Mouse (Mus musculus) granulocyte monocyte progenitor cell, adult 5-6 weeks (primary cell): ENCODE data around the gene Kif2c. TPM values are rescaled to one million over a fixed set of nuclear protein-coding genes. Genes with fewer than 3 reads are reported as not detected.
A peak's percentile ranks its signal among the peaks of the same experiment; 100 is the strongest.

Experiments used
- ATAC-seq: replicated peaks from 2 replicates; pipeline ENCODE4 v1.8.0; 2016; ENCODE audit warnings: mild to moderate bottlenecking, moderate TSS enrichment, inconsistent platforms; ENCODE audit not compliant: poor library complexity, severe bottlenecking
- total RNA-seq, 2 experiments: library from RNA; stranded (forward) in 1 of 2; stranded (reverse) in 1 of 2; fragments of 200-712, 200-1000 nt in 1 of 2; fragments of >200 nt in 1 of 2; fragmentation: Nextera tagmentation in 1 of 2; gene quantifications; 2 replicates each; pipeline ENCODE4 v1.2.3; 2014 to 2017

Gene Kif2c
- total RNA-seq (2014; fragmentation: Nextera tagmentation) (15.8 and 23.5 TPM in 2 replicates), total RNA-seq (2017) (44.9 and 47.0 TPM in 2 replicates)

DNA sequence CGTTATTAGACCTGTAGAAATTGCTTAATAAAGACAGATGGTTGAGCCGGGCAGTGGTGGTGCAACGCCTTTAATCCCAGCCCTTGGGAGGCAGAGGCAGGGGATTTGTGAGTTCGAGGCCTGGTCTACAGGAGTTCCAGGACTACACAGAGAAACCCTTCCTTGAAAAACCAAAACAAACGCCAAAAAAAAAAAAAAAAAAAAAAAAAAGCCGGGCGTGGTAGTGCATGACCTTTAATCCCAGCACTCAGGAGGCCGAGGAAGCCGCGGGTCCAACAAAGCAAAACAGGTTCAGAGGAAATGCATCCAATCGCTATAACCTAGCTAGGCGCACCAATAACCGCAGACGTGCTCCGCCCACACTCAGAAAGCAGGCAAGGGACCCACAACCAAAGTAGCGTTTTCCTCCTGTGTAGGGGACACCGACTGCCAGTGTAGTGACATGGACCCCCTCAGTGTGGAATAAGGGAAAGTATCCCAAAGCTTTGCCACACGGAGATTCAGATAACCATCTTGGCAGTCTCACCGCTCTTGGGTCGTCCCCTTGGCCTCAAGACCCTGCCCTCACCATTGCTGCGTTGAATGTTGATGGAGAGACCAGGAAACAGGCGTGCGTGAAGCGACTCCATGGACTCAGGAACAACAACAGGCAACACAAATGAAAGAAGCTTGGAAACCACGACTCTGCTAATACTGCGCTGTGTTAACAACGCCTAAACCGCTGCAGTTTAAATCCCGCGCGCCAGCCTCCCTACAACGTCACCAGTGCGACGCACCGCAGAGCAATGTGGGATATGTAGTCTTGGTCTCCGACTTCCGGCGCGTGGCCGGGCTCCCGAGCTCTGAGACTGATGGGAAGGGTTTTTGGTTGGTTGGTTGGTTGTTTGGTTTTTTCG lies at the start of gene Kif2c:
Gene Kif2c (minus strand): TSS at position 777 of the 896 bp plus-strand sequence.
- ATAC-seq, result peak; percentile 98

DNA sequence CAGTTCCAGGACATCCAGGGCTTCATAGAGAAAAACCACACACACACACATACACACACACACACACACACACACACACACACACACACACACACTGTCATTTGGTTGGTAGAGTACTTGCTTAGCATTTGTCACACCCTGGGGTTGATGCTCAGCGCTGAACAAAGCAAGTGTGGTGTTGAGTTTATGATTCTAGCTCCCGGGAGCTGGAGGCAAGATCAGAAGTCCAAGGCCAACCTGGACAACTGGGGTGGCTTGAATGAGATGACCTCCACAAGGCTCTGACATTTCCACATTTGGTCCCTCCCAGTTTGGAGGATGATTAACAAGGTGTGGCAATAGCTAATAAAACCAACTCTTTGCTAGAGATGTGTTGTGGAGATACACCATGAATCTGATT lies 48.8 kb upstream of the Kif2c start:
- ATAC-seq, result no peak

- ATAC-seq, result peak; percentile 55
Measured at GRCm38 (mm10) chr4:117230331-117230730, 47.9 kb upstream of the Kif2c start.

DNA sequence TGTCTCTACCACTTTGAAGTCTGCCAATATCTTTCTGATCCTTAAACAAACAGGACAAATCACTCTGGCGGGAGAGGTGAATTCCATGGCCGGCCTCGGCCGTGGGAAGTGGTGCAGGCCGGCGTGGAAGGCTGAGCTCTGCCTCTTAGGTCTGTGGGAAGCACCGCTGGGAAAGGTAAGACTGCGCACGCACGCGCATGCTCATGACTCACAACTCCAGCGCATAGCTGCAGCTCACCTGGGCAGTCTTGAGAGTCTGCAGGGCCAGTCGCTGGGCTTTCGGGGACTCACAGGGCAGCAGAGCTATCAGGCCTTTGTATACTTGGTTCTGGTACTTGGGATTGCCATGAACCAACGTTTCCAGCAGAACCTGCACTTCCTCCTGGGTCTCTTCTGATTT lies 47.2 kb upstream of the Kif2c start:
- no peak for ATAC-seq

- ATAC-seq, result no peak
Measured at GRCm38 (mm10) chr4:117225250-117225649, 42.8 kb upstream of the Kif2c start.

- no peak for ATAC-seq
Measured at GRCm38 (mm10) chr4:117224122-117224521, 41.7 kb upstream of the Kif2c start.

- peak; percentile 25; the same call in 1 of the 2 replicates for ATAC-seq
Measured at GRCm38 (mm10) chr4:117223001-117223400, 40.6 kb upstream of the Kif2c start.

DNA sequence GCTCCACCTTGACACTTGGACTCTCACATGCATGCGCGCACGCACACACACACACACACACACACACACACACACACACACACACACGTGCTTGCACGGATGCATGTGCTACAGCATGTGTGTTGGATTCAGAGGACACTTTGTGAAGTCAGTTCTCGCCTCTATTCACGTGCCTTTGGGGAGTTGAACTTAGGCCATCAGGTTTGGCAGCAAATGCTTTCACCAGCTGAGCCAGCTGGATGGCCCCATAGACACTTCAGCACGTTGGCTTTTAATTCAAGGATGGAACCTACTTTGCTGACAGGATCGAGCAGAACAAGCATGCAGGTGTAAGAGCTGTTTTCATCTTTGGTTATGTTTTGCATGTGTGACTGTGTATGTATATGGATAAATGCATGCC lies 39.4 kb upstream of the Kif2c start:
- no peak for ATAC-seq

GRCm38 (mm10) chr4:117220741-117221515 lies 38.5 kb upstream of the Kif2c start:
- ATAC-seq, result no peak

- ATAC-seq, result peak; percentile 83
Measured at GRCm38 (mm10) chr4:117218517-117219219, 36.2 kb upstream of the Kif2c start.

- no peak for ATAC-seq
Measured at GRCm38 (mm10) chr4:117217029-117217428, 34.6 kb upstream of the Kif2c start.

GRCm38 (mm10) chr4:117214250-117214649 lies 31.8 kb upstream of the Kif2c start:
- ATAC-seq, result no peak

- ATAC-seq, result peak; percentile 98
Measured at GRCm38 (mm10) chr4:117210147-117211074, 28.0 kb upstream of the Kif2c start.

GRCm38 (mm10) chr4:117209592-117209991 lies 27.2 kb upstream of the Kif2c start:
- ATAC-seq, result no peak

DNA sequence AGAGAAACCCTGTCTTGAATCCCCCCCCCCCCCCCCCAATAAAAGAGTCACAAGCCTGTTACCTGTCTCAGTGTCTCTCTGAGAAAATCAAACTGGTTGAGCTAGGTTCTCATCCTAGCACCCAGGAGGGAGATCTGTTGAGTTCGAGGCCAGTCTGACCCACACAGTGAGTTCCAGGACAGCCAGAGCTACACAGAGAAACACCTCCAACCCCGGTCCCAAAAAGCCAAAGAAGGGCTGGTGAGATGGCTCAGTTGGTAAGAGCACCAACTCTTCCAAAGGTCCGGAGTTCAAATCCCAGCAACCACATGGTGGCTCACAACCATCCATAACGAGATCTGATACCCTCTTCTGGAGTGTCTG lies 20.5 kb upstream of the Kif2c start:
- ATAC-seq, result peak; percentile 31

DNA sequence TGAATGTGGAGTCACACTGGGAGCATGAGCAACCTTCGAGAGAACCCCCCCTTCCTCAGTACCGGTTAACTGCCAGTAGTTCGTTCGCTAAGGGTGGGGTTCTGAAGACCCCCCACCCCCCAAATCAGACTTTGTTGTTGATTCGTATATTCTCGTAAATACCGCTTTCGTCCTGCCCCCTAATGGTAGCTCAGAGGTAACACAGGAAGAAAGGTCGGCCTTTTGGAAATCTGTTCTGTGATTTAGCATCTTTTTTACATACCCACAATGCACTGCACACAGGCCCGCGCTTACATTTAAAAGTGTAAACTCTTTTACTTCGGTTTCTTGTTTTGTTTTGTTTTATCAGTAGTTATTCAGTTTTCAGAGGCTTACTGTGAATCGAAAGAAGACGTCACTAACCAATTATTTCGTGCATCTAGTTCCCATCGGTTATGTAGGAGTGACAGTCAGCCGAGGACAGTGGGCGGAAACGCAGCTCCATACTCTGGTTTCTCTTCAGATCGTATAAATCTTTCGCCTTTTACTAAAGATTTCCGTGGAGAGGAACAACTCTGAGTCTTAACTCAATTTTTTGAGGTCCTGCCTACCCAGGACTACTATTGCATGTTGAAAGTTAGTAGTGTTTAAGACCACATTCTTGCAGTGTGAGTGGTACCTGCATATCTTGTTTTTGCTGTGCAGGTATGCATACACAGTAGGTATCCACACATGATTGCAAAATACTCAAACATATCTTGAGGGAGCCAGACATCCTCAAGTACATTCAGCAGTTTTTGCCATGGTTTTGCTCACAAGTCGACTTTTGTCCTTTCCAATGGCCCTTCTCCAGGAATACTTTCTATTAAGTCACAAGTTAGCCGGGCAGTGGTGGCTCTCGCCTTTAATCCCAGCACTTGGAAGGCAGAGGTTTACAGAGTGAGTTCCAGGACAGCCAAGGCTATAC lies 19.9 kb upstream of the Kif2c start:
- peak; percentile 91 for ATAC-seq

DNA sequence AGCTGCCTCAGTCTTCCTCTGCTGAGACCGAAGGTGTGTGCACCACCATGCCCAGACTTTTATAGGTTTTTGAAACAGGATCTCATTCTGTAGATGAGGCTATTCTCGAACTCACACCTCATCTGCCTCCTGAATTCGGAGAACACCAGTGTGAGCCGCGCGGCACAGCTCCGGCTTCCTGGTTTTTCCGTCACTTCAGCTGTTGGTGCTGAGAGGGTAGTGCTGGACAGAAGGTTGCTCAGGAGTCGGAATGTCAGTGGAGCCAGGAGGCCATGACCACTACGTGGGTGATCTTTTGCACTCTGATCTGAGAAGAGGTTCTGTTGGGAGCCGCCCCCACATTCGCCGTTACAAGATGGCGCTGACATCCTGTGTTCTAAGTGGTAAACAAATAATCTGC lies 9.4 kb upstream of the Kif2c start:
- no peak for ATAC-seq

DNA sequence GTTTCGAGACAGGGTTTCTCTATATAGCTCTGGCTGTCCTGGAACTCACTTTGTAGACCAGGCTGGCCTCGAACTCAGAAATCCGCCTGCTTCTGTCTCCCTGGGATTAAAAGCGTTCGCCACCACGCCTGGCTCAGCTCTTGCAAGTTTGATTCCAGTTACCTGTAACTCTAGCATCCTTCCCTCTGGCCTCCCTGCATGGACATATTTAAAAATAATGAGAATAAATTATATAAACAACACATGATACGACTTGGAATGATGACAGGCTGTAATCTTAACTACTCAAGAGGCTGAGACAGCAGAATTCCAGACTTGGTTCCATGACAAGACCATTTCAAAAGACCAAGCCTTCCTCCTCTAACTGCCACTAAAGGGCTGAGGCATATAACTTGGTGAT lies 8.2 kb upstream of the Kif2c start:
- ATAC-seq, result 0 out of 2 replicates have a peak, but pooled peaks have one; percentile 7
